Mouse (Mus musculus): ENCODE data around the gene Ppp2r5c. TPM values are rescaled to one million over a fixed set of nuclear protein-coding genes. Genes with fewer than 3 reads are reported as not detected.

Ppp2r5c gene
- total and polyA plus RNA-seq, 2 experiments from 2014 or later = 178 to 183 TPM

- TF ChIP-seq CTCF (IDR thresholded peaks at IDR 0.05) = no peak
- no peak for ATAC-seq (ENCODE audit: low FRiP score)
- H3K4me2 ChIP-seq (ENCODE audit: low read depth, low read length, poor library complexity, severe bottlenecking) = no peak overlapping the region
Measured at GRCm38 (mm10) chr12:110520236-110520987, 73.5 kb downstream of the Ppp2r5c start.

GRCm38 (mm10) chr12:110523526-110523925 is 76.6 kb downstream of the Ppp2r5c start:
- no peak overlapping the region for H3K27ac ChIP-seq (ENCODE audit: low read depth, low read length)
- no peaks in the 10 kb centered on the region for H3K9me3 ChIP-seq (ENCODE audit: low read length)
- H3K36me3 ChIP-seq (ENCODE audit: insufficient read depth, low read length) = peaks cover 25% of the 10 kb centered on the region
- H3K4me2 ChIP-seq (ENCODE audit: low read depth, low read length, poor library complexity, severe bottlenecking) = no peak overlapping the region
- 92% methylated on average over 5 of the region's 5 CpGs for WGBS
- H3K4me1 ChIP-seq (ENCODE audit: insufficient read depth, low read length) = no peaks in the 10 kb centered on the region
- TF ChIP-seq CTCF (IDR thresholded peaks at IDR 0.05) = no peak
- no peak for DNase-seq (ENCODE audit: low spot score)
- H3K4me3 ChIP-seq (ENCODE audit: low read depth, low read length) = no peak overlapping the region
- no peak for ATAC-seq (ENCODE audit: low FRiP score)
- H3K9ac ChIP-seq (replicated peaks; ENCODE audit: low read length, poor library complexity, severe bottlenecking) = no peak overlapping the region
- no peaks in the 10 kb centered on the region for H3K27me3 ChIP-seq (ENCODE audit: insufficient read depth, low read length)

More at GRCm38 (mm10) chr12:110520236-110520987, 73.5 kb downstream of the Ppp2r5c start:
- H3K9ac ChIP-seq (replicated peaks; ENCODE audit: low read length, poor library complexity, severe bottlenecking) = no peak overlapping the region
- H3K4me1 ChIP-seq (ENCODE audit: insufficient read depth, low read length) = no peaks in the 10 kb centered on the region
- no peak overlapping the region for H3K4me3 ChIP-seq (ENCODE audit: low read depth, low read length)
- no peaks in the 10 kb centered on the region for H3K9me3 ChIP-seq (ENCODE audit: low read length)
- no peak overlapping the region for H3K27ac ChIP-seq (ENCODE audit: low read depth, low read length)
- 86% methylated on average over 15 of the region's 15 CpGs for WGBS
- H3K27me3 ChIP-seq (ENCODE audit: insufficient read depth, low read length) = no peaks in the 10 kb centered on the region
- peaks cover 36% of the 10 kb centered on the region for H3K36me3 ChIP-seq (ENCODE audit: insufficient read depth, low read length)
- DNase-seq (ENCODE audit: low spot score) = no peak

GRCm38 (mm10) chr12:110532711-110533110 is 85.8 kb downstream of the Ppp2r5c start:
- WGBS = 90% methylated on average over 6 of the region's 6 CpGs
- H3K36me3 ChIP-seq (ENCODE audit: insufficient read depth, low read length) = no peaks in the 10 kb centered on the region
- no peaks in the 10 kb centered on the region for H3K9me3 ChIP-seq (ENCODE audit: low read length)
- no peak overlapping the region for H3K4me2 ChIP-seq (ENCODE audit: low read depth, low read length, poor library complexity, severe bottlenecking)
- TF ChIP-seq CTCF (IDR thresholded peaks at IDR 0.05) = no peak
- no peak overlapping the region for H3K27ac ChIP-seq (ENCODE audit: low read depth, low read length)
- no peaks in the 10 kb centered on the region for H3K27me3 ChIP-seq (ENCODE audit: insufficient read depth, low read length)
- no peak overlapping the region for H3K9ac ChIP-seq (replicated peaks; ENCODE audit: low read length, poor library complexity, severe bottlenecking)
- H3K4me3 ChIP-seq (ENCODE audit: low read depth, low read length) = no peak overlapping the region
- H3K4me1 ChIP-seq (ENCODE audit: insufficient read depth, low read length) = no peaks in the 10 kb centered on the region
- ATAC-seq (ENCODE audit: low FRiP score) (no peak), DNase-seq (ENCODE audit: low spot score) (no peak)

GRCm38 (mm10) chr12:110533151-110533550 is 86.2 kb downstream of the Ppp2r5c start:
- H3K9ac ChIP-seq (replicated peaks; ENCODE audit: low read length, poor library complexity, severe bottlenecking) = no peak overlapping the region
- H3K4me3 ChIP-seq (ENCODE audit: low read depth, low read length) = no peak overlapping the region
- WGBS = 91% methylated on average over 2 of the region's 2 CpGs
- ATAC-seq (ENCODE audit: low FRiP score) = no peak
- DNase-seq (ENCODE audit: low spot score) = no peak
- no peak overlapping the region for H3K4me2 ChIP-seq (ENCODE audit: low read depth, low read length, poor library complexity, severe bottlenecking)
- H3K27me3 ChIP-seq (ENCODE audit: insufficient read depth, low read length) = no peaks in the 10 kb centered on the region
- H3K36me3 ChIP-seq (ENCODE audit: insufficient read depth, low read length) = no peaks in the 10 kb centered on the region
- no peaks in the 10 kb centered on the region for H3K4me1 ChIP-seq (ENCODE audit: insufficient read depth, low read length)
- no peaks in the 10 kb centered on the region for H3K9me3 ChIP-seq (ENCODE audit: low read length)
- no peak overlapping the region for H3K27ac ChIP-seq (ENCODE audit: low read depth, low read length)
- TF ChIP-seq CTCF (IDR thresholded peaks at IDR 0.05) = no peak

GRCm38 (mm10) chr12:110533832-110534231 is 86.9 kb downstream of the Ppp2r5c start:
- no peaks in the 10 kb centered on the region for H3K9me3 ChIP-seq (ENCODE audit: low read length)
- no peaks in the 10 kb centered on the region for H3K4me1 ChIP-seq (ENCODE audit: insufficient read depth, low read length)
- no peaks in the 10 kb centered on the region for H3K36me3 ChIP-seq (ENCODE audit: insufficient read depth, low read length)
- no peak overlapping the region for H3K27ac ChIP-seq (ENCODE audit: low read depth, low read length)
- DNase-seq (ENCODE audit: low spot score) (no peak), ATAC-seq (ENCODE audit: low FRiP score) (no peak)
- no peak overlapping the region for H3K4me2 ChIP-seq (ENCODE audit: low read depth, low read length, poor library complexity, severe bottlenecking)
- H3K27me3 ChIP-seq (ENCODE audit: insufficient read depth, low read length) = no peaks in the 10 kb centered on the region
- no peak overlapping the region for H3K4me3 ChIP-seq (ENCODE audit: low read depth, low read length)
- TF ChIP-seq CTCF (IDR thresholded peaks at IDR 0.05) = no peak
- no peak overlapping the region for H3K9ac ChIP-seq (replicated peaks; ENCODE audit: low read length, poor library complexity, severe bottlenecking)
- 91% methylated on average over 3 of the region's 3 CpGs for WGBS

GRCm38 (mm10) chr12:110535361-110535760 is 88.4 kb downstream of the Ppp2r5c start:
- Histone ChIP-seq H3K36me3 (ENCODE audit: insufficient read depth, low read length) (no peaks in the 10 kb centered on the region), H3K4me3 (ENCODE audit: low read depth, low read length) (no peak overlapping the region), H3K9ac (replicated peaks; ENCODE audit: low read length, poor library complexity, severe bottlenecking) (no peak overlapping the region), H3K9me3 (ENCODE audit: low read length) (no peaks in the 10 kb centered on the region), H3K4me1 (ENCODE audit: insufficient read depth, low read length) (no peaks in the 10 kb centered on the region), H3K27me3 (ENCODE audit: insufficient read depth, low read length) (no peaks in the 10 kb centered on the region), H3K27ac (ENCODE audit: low read depth, low read length) (no peak overlapping the region), H3K4me2 (ENCODE audit: low read depth, low read length, poor library complexity, severe bottlenecking) (no peak overlapping the region)
- no peak for TF ChIP-seq CTCF (IDR thresholded peaks at IDR 0.05)
- no peak for ATAC-seq (ENCODE audit: low FRiP score)
- WGBS = 95% methylated on average over 5 of the region's 5 CpGs
- no peak for DNase-seq (ENCODE audit: low spot score)

Data from midbrain, postnatal 0 days (tissue).